Mouse (Mus musculus) forebrain, embryonic 14.5 days (tissue): ENCODE results near the gene Sytl1. TPM values are rescaled to one million over a fixed set of nuclear protein-coding genes. Genes with fewer than 3 reads are reported as not detected.
A peak's percentile ranks its signal among the peaks of the same experiment; 100 is the strongest.

Experiments used
- ATAC-seq: fragments of 200-750 bp; cut with Nextera tagmentation; 2 replicates; pipeline ENCODE4 v1.8.0; 2017; ENCODE audit warnings: mild to moderate bottlenecking, moderate library complexity
- DNase-seq: peaks from one replicate; pipeline ENCODE4 v3.0.0-alpha.2; 2015; ENCODE audit warnings: low spot score
- H3K27ac ChIP-seq: fragments of 300-500 bp; sonication (generic); 2 replicates; pipeline ENCODE4 v1.5.1; 2014; ENCODE audit warnings: low read depth, mild to moderate bottlenecking, control low read depth, low read length, moderate library complexity
- H3K27me3 ChIP-seq: fragments of 300-500 bp; sonication (generic); replicated peaks from 2 replicates; pipeline ENCODE4 v1.6.1; 2014; ENCODE audit warnings: low read length, control low read depth, mixed read lengths; ENCODE audit not compliant: control insufficient read depth, insufficient read depth
- H3K36me3 ChIP-seq: fragments of 300-500 bp; sonication (generic); 2 replicates; pipeline ENCODE4 v1.6.1; 2014; ENCODE audit warnings: low read length, control low read depth; ENCODE audit not compliant: control insufficient read depth, insufficient read depth
- H3K4me1 ChIP-seq: fragments of 300-500 bp; sonication (generic); 2 replicates; pipeline ENCODE4 v1.6.1; 2014; ENCODE audit warnings: antibody characterized with exemption, low read length, control low read depth; ENCODE audit not compliant: control insufficient read depth, insufficient read depth
- H3K4me2 ChIP-seq: fragments of 300-500 bp; sonication (generic); 2 replicates; pipeline ENCODE4 v1.6.1; 2014; ENCODE audit warnings: mild to moderate bottlenecking, control low read depth, low read length
- H3K4me3 ChIP-seq: fragments of 300-500 bp; sonication (generic); 2 replicates; pipeline ENCODE4 v1.5.1; 2014; ENCODE audit warnings: low read depth, low read length, control low read depth
- H3K9ac ChIP-seq: fragments of 300-500 bp; sonication (generic); 2 replicates; pipeline ENCODE4 v1.6.1; 2014; ENCODE audit warnings: mild to moderate bottlenecking, low read length, control low read depth, moderate library complexity
- H3K9me3 ChIP-seq: fragments of 300-500 bp; sonication (generic); replicated peaks from 2 replicates; pipeline ENCODE4 v1.6.1; 2016; ENCODE audit warnings: low read length, control low read depth, mixed read lengths; ENCODE audit not compliant: control insufficient read depth
- WGBS: fragments of 180-500 bp; shearing (Covaris S2); extraction: QIAGEN DNeasy Blood & Tissue Kit; methylation state at CpG from one replicate; pipeline ENCODE4 v1.1.7; 2014; 5-methylcytosine and 5-hydroxymethylcytosine counted together
- polyA plus RNA-seq: library from polyadenylated mRNA; unstranded; fragments of >200 nt; fragmentation: Nextera tagmentation; extraction: Ambion mirVana; gene quantifications from 2 replicates; pipeline ENCODE4 v1.2.1, GENCODE M21; 2014

Gene Sytl1
- polyA plus RNA-seq, 1 experiment from 2014 or later, result 0.32 TPM

- H3K27ac ChIP-seq, result no peak overlapping the region
- H3K9me3 ChIP-seq, result no peaks in the 10 kb centered on the region
- WGBS, result 61% methylated on average over 10 of the region's 10 CpGs
- H3K4me1 ChIP-seq, result no peaks in the 10 kb centered on the region
- H3K27me3 ChIP-seq, result 0 out of 2 replicates have a peak, but pooled peaks cover 4% of the 10 kb centered on the region
- H3K4me2 ChIP-seq, result no peak overlapping the region
- DNase-seq (no peak), ATAC-seq (no peak)
- H3K4me3 ChIP-seq, result no peak overlapping the region
- H3K36me3 ChIP-seq, result peaks cover 27% of the 10 kb centered on the region
- H3K9ac ChIP-seq, result no peak overlapping the region
Observed at GRCm38 (mm10) chr4:133261641-133262374, 1.1 kb downstream of the Sytl1 start.

GRCm38 (mm10) chr4:133257798-133258408, 5.0 kb downstream of the Sytl1 start:
- WGBS, result 81% methylated on average over 12 of the region's 12 CpGs
- no peak for DNase-seq

GRCm38 (mm10) chr4:133257230-133257629, 5.7 kb downstream of the Sytl1 start:
- Histone ChIP-seq H3K9me3 (no peaks in the 10 kb centered on the region), H3K4me2 (no peak overlapping the region), H3K4me3 (no peak overlapping the region), H3K27me3 (peaks cover 16% of the 10 kb centered on the region; the same call in 1 of the 2 replicates), H3K4me1 (no peaks in the 10 kb centered on the region), H3K9ac (no peak overlapping the region), H3K27ac (no peak overlapping the region), H3K36me3 (no peaks in the 10 kb centered on the region)
- ATAC-seq, result no peak
- DNase-seq, result no peak
- 30% methylated on average over 11 of the region's 12 CpGs for WGBS

More at GRCm38 (mm10) chr4:133257798-133258408, 5.0 kb downstream of the Sytl1 start:
- H3K27ac ChIP-seq, result no peak overlapping the region
- no peak overlapping the region for H3K9ac ChIP-seq
- peaks cover 11% of the 10 kb centered on the region; the same call in 1 of the 2 replicates for H3K27me3 ChIP-seq
- H3K4me2 ChIP-seq, result no peak overlapping the region
- ATAC-seq, result no peak
- H3K4me3 ChIP-seq, result no peak overlapping the region
- H3K36me3 ChIP-seq, result no peaks in the 10 kb centered on the region
- H3K4me1 ChIP-seq, result no peaks in the 10 kb centered on the region
- no peaks in the 10 kb centered on the region for H3K9me3 ChIP-seq

GRCm38 (mm10) chr4:133256820-133257219, 6.1 kb downstream of the Sytl1 start:
- H3K36me3 ChIP-seq, result no peaks in the 10 kb centered on the region
- H3K27ac ChIP-seq, result no peak overlapping the region
- no peak overlapping the region for H3K4me3 ChIP-seq
- ATAC-seq (no peak), DNase-seq (no peak)
- H3K9ac ChIP-seq, result no peak overlapping the region
- H3K4me2 ChIP-seq, result no peak overlapping the region
- H3K4me1 ChIP-seq, result no peaks in the 10 kb centered on the region
- peaks cover 20% of the 10 kb centered on the region for H3K27me3 ChIP-seq
- H3K9me3 ChIP-seq, result no peaks in the 10 kb centered on the region
- WGBS, result 18% methylated on average over 24 of the region's 24 CpGs

GRCm38 (mm10) chr4:133255392-133255791, 7.5 kb downstream of the Sytl1 start:
- H3K9ac ChIP-seq, result no peak overlapping the region
- H3K9me3 ChIP-seq, result no peaks in the 10 kb centered on the region
- DNase-seq (no peak), ATAC-seq (no peak)
- peaks cover 4% of the 10 kb centered on the region for H3K4me1 ChIP-seq
- peaks cover 34% of the 10 kb centered on the region for H3K27me3 ChIP-seq
- 65% methylated on average over 6 of the region's 6 CpGs for WGBS
- no peak overlapping the region for H3K27ac ChIP-seq
- no peaks in the 10 kb centered on the region for H3K36me3 ChIP-seq
- no peak overlapping the region for H3K4me3 ChIP-seq
- H3K4me2 ChIP-seq, result no peak overlapping the region

GRCm38 (mm10) chr4:133253412-133253811, 9.5 kb downstream of the Sytl1 start:
- no peak overlapping the region for H3K27ac ChIP-seq
- no peaks in the 10 kb centered on the region for H3K9me3 ChIP-seq
- no peak for ATAC-seq
- H3K4me1 ChIP-seq, result peaks cover 4% of the 10 kb centered on the region
- H3K9ac ChIP-seq, result no peak overlapping the region
- peaks cover 42% of the 10 kb centered on the region for H3K27me3 ChIP-seq
- no peak overlapping the region for H3K4me3 ChIP-seq
- H3K36me3 ChIP-seq, result no peaks in the 10 kb centered on the region
- 84% methylated on average over 12 of the region's 12 CpGs for WGBS
- no peak overlapping the region for H3K4me2 ChIP-seq
- DNase-seq, result no peak

- Histone ChIP-seq H3K9me3 (no peaks in the 10 kb centered on the region), H3K27me3 (peaks cover 41% of the 10 kb centered on the region), H3K4me3 (no peak overlapping the region), H3K9ac (no peak overlapping the region), H3K4me1 (peaks cover 4% of the 10 kb centered on the region), H3K4me2 (no peak overlapping the region), H3K27ac (no peak overlapping the region), H3K36me3 (no peaks in the 10 kb centered on the region)
- DNase-seq (peak; percentile 24), ATAC-seq (no peak)
- WGBS, result 31% methylated on average over 4 of the region's 4 CpGs
Observed at GRCm38 (mm10) chr4:133252089-133252488, 10.8 kb downstream of the Sytl1 start.

GRCm38 (mm10) chr4:133251214-133251613, 11.7 kb downstream of the Sytl1 start:
- WGBS, result 1% methylated on average over 28 of the region's 31 CpGs
- peaks cover 33% of the 10 kb centered on the region for H3K27me3 ChIP-seq
- H3K36me3 ChIP-seq, result no peaks in the 10 kb centered on the region
- H3K27ac ChIP-seq, result no peak overlapping the region
- H3K4me1 ChIP-seq, result peaks cover 4% of the 10 kb centered on the region
- peak overlapping the region; percentile 52 for H3K4me2 ChIP-seq
- no peak for ATAC-seq
- no peaks in the 10 kb centered on the region for H3K9me3 ChIP-seq
- H3K4me3 ChIP-seq, result peak overlapping the region; percentile 27
- DNase-seq, result no peak
- peak overlapping the region; percentile 49 for H3K9ac ChIP-seq

GRCm38 (mm10) chr4:133250609-133251008, 12.3 kb downstream of the Sytl1 start:
- ATAC-seq (no peak), DNase-seq (peak; percentile 69)
- H3K4me1 ChIP-seq, result peaks cover 4% of the 10 kb centered on the region
- H3K27ac ChIP-seq, result no peak overlapping the region
- peak overlapping the region; percentile 52 for H3K4me2 ChIP-seq
- H3K4me3 ChIP-seq, result peak overlapping the region; percentile 27
- peaks cover 33% of the 10 kb centered on the region for H3K27me3 ChIP-seq
- no peaks in the 10 kb centered on the region for H3K36me3 ChIP-seq
- H3K9ac ChIP-seq, result peak overlapping the region; percentile 49; the same call in 1 of the 2 replicates
- 2% methylated on average over 22 of the region's 22 CpGs for WGBS
- H3K9me3 ChIP-seq, result no peaks in the 10 kb centered on the region
